Mouse (Mus musculus) testis, adult 2 months (tissue): ENCODE results near the gene Ppp2ca.

Experiments
- CTCF ChIP-seq: fragments of 200-500 bp; IDR thresholded peaks from 2 replicates; pipeline ENCODE4 v1.5.1; 2012; ENCODE audit warnings: low read depth, mild to moderate bottlenecking, inconsistent platforms, low read length, moderate library complexity; ENCODE audit not compliant: control insufficient read depth, insufficient read depth, insufficient replicate concordance
- POLR2A ChIP-seq: fragments of 200-500 bp; IDR thresholded peaks from 2 replicates; pipeline ENCODE4 v1.6.1; 2012; ENCODE audit warnings: low read depth, mild to moderate bottlenecking, inconsistent platforms, low read length, moderate library complexity; ENCODE audit not compliant: control insufficient read depth

DNA sequence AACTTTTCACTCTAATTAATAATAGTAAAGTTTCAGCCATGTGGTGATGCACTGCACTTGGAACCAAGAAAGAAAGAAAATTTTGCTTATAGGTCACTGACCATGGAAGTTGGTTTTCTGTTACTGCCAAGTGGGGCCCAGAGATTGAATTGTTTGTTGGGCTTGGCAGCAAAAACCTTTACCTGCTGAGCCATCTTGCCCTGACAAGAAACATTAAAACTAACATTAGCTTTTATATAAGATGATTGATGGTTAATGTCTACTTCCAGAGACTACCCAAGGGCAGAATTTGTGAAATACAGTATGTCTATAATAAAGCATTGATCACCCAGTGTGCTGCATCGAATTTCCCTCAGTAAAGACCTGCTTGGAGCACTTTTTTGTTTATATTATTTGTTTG lies 8.0 kb downstream of the Ppp2ca start:
- TF ChIP-seq POLR2A: no peak
- TF ChIP-seq CTCF: no peak
